Mouse (Mus musculus) hindbrain, embryonic 15.5 days (tissue): Measurements from ENCODE around the gene Tmem265. TPM values are rescaled to one million over a fixed set of nuclear protein-coding genes. Genes with fewer than 3 reads are reported as not detected.

Experiments used
- ATAC-seq: fragments of 200-750 bp; cut with Nextera tagmentation; 2 replicates; pipeline ENCODE4 v1.8.0; 2017; ENCODE audit warnings: low read depth, moderate number of reproducible peaks, moderate TSS enrichment; ENCODE audit not compliant: low FRiP score
- H3K27ac ChIP-seq: fragments of 300-500 bp; sonication (generic); replicated peaks from 2 replicates; pipeline ENCODE4 v1.5.1; 2015; ENCODE audit warnings: mild to moderate bottlenecking, inconsistent platforms
- H3K27me3 ChIP-seq: fragments of 300-500 bp; sonication (generic); 2 replicates; pipeline ENCODE4 v1.6.1; 2015; ENCODE audit warnings: control low read depth, inconsistent platforms
- H3K36me3 ChIP-seq: fragments of 300-500 bp; sonication (generic); 2 replicates; pipeline ENCODE4 v1.6.1; 2015; ENCODE audit warnings: control low read depth, inconsistent platforms
- H3K4me1 ChIP-seq: fragments of 300-500 bp; sonication (generic); replicated peaks from 2 replicates; pipeline ENCODE4 v1.6.1; 2015; ENCODE audit warnings: control low read depth, inconsistent platforms
- H3K4me2 ChIP-seq: fragments of 300-500 bp; sonication (generic); 2 replicates; pipeline ENCODE4 v1.6.1; 2015; ENCODE audit warnings: moderate library complexity, mild to moderate bottlenecking, inconsistent platforms
- H3K4me3 ChIP-seq: fragments of 300-500 bp; sonication (generic); 2 replicates; pipeline ENCODE4 v1.5.1; 2015; ENCODE audit warnings: mild to moderate bottlenecking, inconsistent platforms
- H3K9ac ChIP-seq: fragments of 300-500 bp; sonication (generic); 2 replicates; pipeline ENCODE4 v1.6.1; 2015; ENCODE audit warnings: inconsistent platforms
- H3K9me3 ChIP-seq: fragments of 300-500 bp; sonication (generic); 2 replicates; pipeline ENCODE4 v1.6.1; 2016; ENCODE audit warnings: control low read depth, inconsistent platforms
- WGBS: fragments of 180-500 bp; shearing (Covaris S2); methylation state at CpG from one replicate; pipeline ENCODE4 v1.1.7; 2015; 5-methylcytosine and 5-hydroxymethylcytosine counted together
- polyA plus RNA-seq: library from polyadenylated mRNA; unstranded; fragments of >200 nt; fragmentation: Nextera tagmentation; extraction: Ambion mirVana; gene quantifications from 2 replicates; pipeline ENCODE4 v1.2.1, GENCODE M21; 2015

Gene Tmem265
- 7.6 and 10.3 TPM in 2 replicates for polyA plus RNA-seq

GRCm38 (mm10) chr7:127561340-127561858 lies at the start of gene Tmem265:
Gene Tmem265 (plus strand): TSS chr7:127561390.
- Histone ChIP-seq H3K4me2 (no peak within 1 kb of the TSS), H3K9me3 (no peaks in the 10 kb centered on the region), H3K4me3 (no peak within 1 kb of the TSS), H3K4me1 (no peaks in the 10 kb centered on the region), H3K27ac (no peak within 1 kb of the TSS), H3K36me3 (peaks cover 71% of the 10 kb centered on the region), H3K9ac (no peak within 1 kb of the TSS), H3K27me3 (no peaks in the 10 kb centered on the region)
- no peak for ATAC-seq
- WGBS = 90% methylated on average over 5 of the region's 5 CpGs

GRCm38 (mm10) chr7:127511808-127512230 lies 49.4 kb upstream of the Tmem265 start, which contains the start of gene Srcap:
Gene Srcap (plus strand): TSS chr7:127511983.
- peak within 1 kb of the TSS; percentile 91 for H3K9ac ChIP-seq
- H3K27ac ChIP-seq = peak within 1 kb of the TSS; percentile 99
- peaks cover 19% of the 10 kb centered on the region for H3K36me3 ChIP-seq
- no peaks in the 10 kb centered on the region for H3K9me3 ChIP-seq
- H3K4me3 ChIP-seq = peak within 1 kb of the TSS; percentile 93
- peak; percentile 98 for ATAC-seq
- H3K27me3 ChIP-seq = no peaks in the 10 kb centered on the region
- under 1% methylated on average over 37 of the region's 37 CpGs for WGBS
- peaks cover 23% of the 10 kb centered on the region for H3K4me1 ChIP-seq
- H3K4me2 ChIP-seq = peak within 1 kb of the TSS; percentile 56

- Histone ChIP-seq H3K27ac (peak overlapping the region; percentile 99), H3K9me3 (no peaks in the 10 kb centered on the region), H3K36me3 (peaks cover 25% of the 10 kb centered on the region), H3K9ac (peak overlapping the region; percentile 91), H3K4me2 (peak overlapping the region; percentile 56), H3K4me1 (peaks cover 23% of the 10 kb centered on the region), H3K27me3 (no peaks in the 10 kb centered on the region), H3K4me3 (peak overlapping the region; percentile 93)
- WGBS = 0% methylated on average over 64 of the region's 93 CpGs
- peak; percentile 91 for ATAC-seq
Measured at GRCm38 (mm10) chr7:127512231-127513015, 48.8 kb upstream of the Tmem265 start.

GRCm38 (mm10) chr7:127513016-127513390 lies 48.2 kb upstream of the Tmem265 start:
- peaks cover 31% of the 10 kb centered on the region for H3K36me3 ChIP-seq
- no peak for ATAC-seq
- H3K9me3 ChIP-seq = no peaks in the 10 kb centered on the region
- H3K4me1 ChIP-seq = peaks cover 23% of the 10 kb centered on the region
- WGBS = 43% methylated on average over 8 of the region's 8 CpGs
- H3K27ac ChIP-seq = peak overlapping the region; percentile 99
- peak overlapping the region; percentile 91; the same call in 1 of the 2 replicates for H3K9ac ChIP-seq
- H3K4me2 ChIP-seq = peak overlapping the region; percentile 56
- H3K27me3 ChIP-seq = no peaks in the 10 kb centered on the region
- peak overlapping the region; percentile 93 for H3K4me3 ChIP-seq

GRCm38 (mm10) chr7:127513781-127514180 lies 47.4 kb upstream of the Tmem265 start:
- Histone ChIP-seq H3K27me3 (no peaks in the 10 kb centered on the region), H3K9me3 (no peaks in the 10 kb centered on the region), H3K4me3 (peak overlapping the region; percentile 93), H3K4me1 (peaks cover 23% of the 10 kb centered on the region), H3K9ac (no peak overlapping the region), H3K36me3 (peaks cover 37% of the 10 kb centered on the region), H3K27ac (no peak overlapping the region), H3K4me2 (peak overlapping the region; percentile 56)
- ATAC-seq = no peak
- 89% methylated on average over 3 of the region's 3 CpGs for WGBS

- Histone ChIP-seq H3K4me2 (no peak overlapping the region), H3K9ac (no peak overlapping the region), H3K4me3 (no peak overlapping the region), H3K36me3 (peaks cover 53% of the 10 kb centered on the region), H3K27me3 (no peaks in the 10 kb centered on the region), H3K9me3 (no peaks in the 10 kb centered on the region), H3K27ac (no peak overlapping the region), H3K4me1 (peaks cover 21% of the 10 kb centered on the region)
- ATAC-seq = no peak
- WGBS = 93% methylated on average over 7 of the region's 7 CpGs
Measured at GRCm38 (mm10) chr7:127515846-127516245, 45.3 kb upstream of the Tmem265 start.

- Histone ChIP-seq H3K9me3 (no peaks in the 10 kb centered on the region), H3K27ac (no peak overlapping the region), H3K9ac (no peak overlapping the region), H3K27me3 (no peaks in the 10 kb centered on the region), H3K36me3 (peaks cover 58% of the 10 kb centered on the region), H3K4me1 (peaks cover 16% of the 10 kb centered on the region), H3K4me3 (no peak overlapping the region), H3K4me2 (no peak overlapping the region)
- ATAC-seq = no peak
- 92% methylated on average over 7 of the region's 7 CpGs for WGBS
Measured at GRCm38 (mm10) chr7:127516344-127516743, 44.8 kb upstream of the Tmem265 start.

GRCm38 (mm10) chr7:127519284-127519683 lies 41.9 kb upstream of the Tmem265 start, which contains the start of gene Gm42715:
Gene Gm42715 (plus strand): TSS chr7:127519584.
- no peak for ATAC-seq
- H3K36me3 ChIP-seq = peaks cover 86% of the 10 kb centered on the region
- WGBS = 95% methylated on average over 3 of the region's 3 CpGs

GRCm38 (mm10) chr7:127541671-127542070 lies 19.5 kb upstream of the Tmem265 start:
- no peak overlapping the region for H3K4me3 ChIP-seq
- H3K4me1 ChIP-seq = no peaks in the 10 kb centered on the region
- no peak overlapping the region for H3K4me2 ChIP-seq
- no peak overlapping the region for H3K9ac ChIP-seq
- no peaks in the 10 kb centered on the region for H3K9me3 ChIP-seq
- H3K36me3 ChIP-seq = peaks cover 92% of the 10 kb centered on the region
- ATAC-seq = no peak
- whole genome bisulfite sequencing = 97% methylated on average over 3 of the region's 3 CpGs
- no peak overlapping the region for H3K27ac ChIP-seq
- H3K27me3 ChIP-seq = no peaks in the 10 kb centered on the region

More at GRCm38 (mm10) chr7:127519284-127519683, 41.9 kb upstream of the Tmem265 start, which contains the start of gene Gm42715:
- H3K9ac ChIP-seq = no peak within 1 kb of the TSS
- no peak within 1 kb of the TSS for H3K27ac ChIP-seq
- no peak within 1 kb of the TSS for H3K4me2 ChIP-seq
- peaks cover under 1% of the 10 kb centered on the region; the same call in 1 of the 2 replicates for H3K4me1 ChIP-seq
- no peaks in the 10 kb centered on the region for H3K27me3 ChIP-seq
- no peaks in the 10 kb centered on the region for H3K9me3 ChIP-seq
- no peak within 1 kb of the TSS for H3K4me3 ChIP-seq

- H3K27ac ChIP-seq = no peak overlapping the region
- no peak for ATAC-seq
- no peak overlapping the region for H3K4me3 ChIP-seq
- H3K36me3 ChIP-seq = peaks cover 73% of the 10 kb centered on the region
- H3K27me3 ChIP-seq = no peaks in the 10 kb centered on the region
- no peaks in the 10 kb centered on the region for H3K9me3 ChIP-seq
- H3K4me1 ChIP-seq = no peaks in the 10 kb centered on the region
- H3K9ac ChIP-seq = no peak overlapping the region
- no peak overlapping the region for H3K4me2 ChIP-seq
- 82% methylated on average over 15 of the region's 15 CpGs for WGBS
Measured at GRCm38 (mm10) chr7:127549116-127549835, 11.9 kb upstream of the Tmem265 start.

GRCm38 (mm10) chr7:127551558-127551957 lies 9.6 kb upstream of the Tmem265 start:
- Histone ChIP-seq H3K4me3 (no peak overlapping the region), H3K4me1 (no peaks in the 10 kb centered on the region), H3K27me3 (no peaks in the 10 kb centered on the region), H3K27ac (no peak overlapping the region), H3K4me2 (no peak overlapping the region), H3K36me3 (peaks cover 77% of the 10 kb centered on the region), H3K9me3 (no peaks in the 10 kb centered on the region), H3K9ac (no peak overlapping the region)
- ATAC-seq = no peak
- over 99% methylated on average over 8 of the region's 8 CpGs for WGBS

GRCm38 (mm10) chr7:127560580-127560979 lies 610 bp upstream of the Tmem265 start:
- Histone ChIP-seq H3K9ac (no peak overlapping the region), H3K4me2 (no peak overlapping the region), H3K4me1 (no peaks in the 10 kb centered on the region), H3K9me3 (no peaks in the 10 kb centered on the region), H3K36me3 (peaks cover 73% of the 10 kb centered on the region), H3K4me3 (no peak overlapping the region), H3K27ac (no peak overlapping the region), H3K27me3 (no peaks in the 10 kb centered on the region)
- ATAC-seq = no peak
- 92% methylated on average over 11 of the region's 11 CpGs for WGBS
